Mouse (Mus musculus) kidney, adult 18-20 months (tissue): Measurements from ENCODE around the gene Ctbp2.

Experiments used
- DNase-seq: peaks from one replicate; pipeline ENCODE4 v3.0.0; 2021

Ctbp2 gene

DNA sequence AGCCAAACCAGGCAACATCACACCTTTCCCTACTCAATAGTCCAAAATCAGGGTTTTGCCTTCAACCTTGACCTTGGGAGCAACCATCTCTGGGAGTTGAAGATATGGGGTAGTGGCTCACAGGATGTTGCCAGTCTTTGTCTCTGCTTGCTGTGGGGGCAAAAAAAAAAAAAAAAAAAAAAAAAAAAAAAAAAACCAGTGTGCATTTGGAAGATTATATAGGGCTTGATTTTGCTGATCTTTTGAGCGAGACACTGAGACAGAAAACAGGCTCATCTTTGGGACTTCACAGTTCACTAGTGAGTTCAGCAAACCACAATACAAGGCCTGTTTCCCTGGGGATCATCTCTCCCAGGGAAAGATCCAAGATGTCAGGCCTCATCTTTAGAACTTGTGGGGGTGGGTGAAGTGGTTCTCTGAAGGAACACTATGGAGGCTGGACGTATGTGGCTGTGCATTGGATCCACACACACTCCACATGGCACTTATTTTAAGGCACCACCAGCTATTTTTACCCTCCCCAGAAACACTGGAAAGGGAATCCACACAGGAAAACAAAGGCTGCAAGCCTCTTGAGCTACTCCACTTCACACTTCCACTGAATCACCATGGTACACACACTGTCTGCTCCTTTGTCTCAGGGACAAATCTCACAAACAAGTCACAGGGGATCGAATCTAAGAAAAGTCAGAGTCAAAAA, 84.4 kb downstream of the Ctbp2 start:
- DNase-seq: no peak

DNA sequence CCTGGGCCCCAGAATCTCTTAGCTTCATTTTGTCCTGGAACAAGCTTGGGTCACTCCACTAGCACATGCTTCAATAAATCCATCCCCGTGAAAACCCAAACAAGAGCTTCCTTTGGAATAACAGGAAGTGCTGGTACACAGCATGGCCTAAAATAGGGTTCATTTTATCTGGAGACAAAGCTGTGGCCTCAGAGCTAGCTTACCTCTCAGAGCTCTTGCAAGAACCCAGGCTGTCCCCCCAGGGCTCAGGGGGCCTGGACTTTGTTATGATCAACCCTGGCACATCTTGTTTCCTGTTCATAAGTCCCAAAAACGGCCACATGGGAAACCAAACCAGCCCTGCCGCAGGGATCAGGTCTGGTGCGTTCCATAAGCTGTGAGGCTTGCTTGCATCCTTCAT, 86.5 kb downstream of the Ctbp2 start:
- DNase-seq: no peak

DNA sequence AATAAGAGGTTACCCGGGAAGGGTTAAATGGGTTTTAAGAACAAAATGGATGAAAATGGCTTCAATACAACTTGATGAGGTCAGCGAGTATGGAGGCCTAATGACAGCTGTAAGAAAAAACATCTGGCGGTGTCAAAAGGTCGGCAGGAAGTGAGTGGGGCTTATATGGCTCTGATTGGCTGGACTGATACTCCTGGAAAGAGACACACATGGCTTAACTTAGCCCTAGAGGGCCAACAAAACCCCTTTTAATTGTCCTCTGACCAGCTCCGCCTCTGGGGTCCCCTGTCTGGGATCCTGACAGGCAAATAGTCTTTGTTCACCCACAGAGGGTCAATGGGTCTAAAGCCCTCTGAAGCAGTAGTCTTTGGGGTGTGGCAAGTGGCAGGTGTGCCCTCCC, 86.9 kb downstream of the Ctbp2 start:
- peak; percentile 29 for DNase-seq

DNA sequence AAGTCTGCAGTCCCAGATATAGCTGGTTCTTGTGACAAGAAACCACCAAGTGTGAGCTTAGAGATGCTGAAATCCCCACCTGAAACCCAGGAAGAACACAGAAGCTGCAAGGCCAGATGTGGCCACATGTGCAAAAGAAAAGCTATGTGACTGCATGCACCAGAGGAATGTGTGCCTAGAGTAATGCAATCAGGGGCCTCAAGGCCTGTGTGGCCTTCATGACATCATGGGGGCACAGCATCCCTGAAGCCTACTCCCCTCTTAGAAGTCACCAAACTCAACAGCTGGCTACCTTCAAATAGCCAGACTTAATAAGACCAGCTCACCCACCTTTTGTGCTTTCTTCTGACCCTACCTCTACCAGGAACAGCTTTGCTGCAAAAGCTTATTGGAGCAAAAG, 88.3 kb downstream of the Ctbp2 start:
- no peak for DNase-seq

DNA sequence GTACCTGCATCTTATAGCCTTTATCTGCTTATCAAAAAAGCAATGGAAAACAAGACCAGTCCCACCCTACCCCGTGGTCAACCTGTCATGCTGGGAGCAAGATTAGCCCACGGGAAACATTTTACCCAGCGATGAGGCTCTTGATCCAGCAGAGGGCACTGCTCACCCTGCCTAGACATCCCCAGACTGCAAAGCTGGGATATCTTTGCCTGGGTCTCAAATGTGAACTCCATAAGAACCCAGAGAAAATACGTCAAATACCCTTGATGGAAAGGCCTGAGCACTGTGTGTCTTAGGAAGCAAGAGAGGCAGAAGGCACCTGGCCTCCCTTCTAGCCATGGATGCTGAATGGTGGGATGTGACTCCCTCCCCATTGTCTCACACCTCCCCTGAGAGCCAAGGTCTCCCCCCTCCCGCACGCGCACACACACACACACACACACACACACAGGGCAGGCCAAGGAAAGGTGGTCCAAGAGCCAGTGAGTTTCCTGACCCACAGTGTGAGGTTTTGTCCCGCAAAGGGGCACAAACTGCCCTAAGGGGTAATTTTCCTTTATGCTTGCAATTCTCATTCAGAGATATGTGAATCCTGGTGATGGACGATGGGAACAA, 91.5 kb downstream of the Ctbp2 start:
- DNase-seq: peak; percentile 72

DNA sequence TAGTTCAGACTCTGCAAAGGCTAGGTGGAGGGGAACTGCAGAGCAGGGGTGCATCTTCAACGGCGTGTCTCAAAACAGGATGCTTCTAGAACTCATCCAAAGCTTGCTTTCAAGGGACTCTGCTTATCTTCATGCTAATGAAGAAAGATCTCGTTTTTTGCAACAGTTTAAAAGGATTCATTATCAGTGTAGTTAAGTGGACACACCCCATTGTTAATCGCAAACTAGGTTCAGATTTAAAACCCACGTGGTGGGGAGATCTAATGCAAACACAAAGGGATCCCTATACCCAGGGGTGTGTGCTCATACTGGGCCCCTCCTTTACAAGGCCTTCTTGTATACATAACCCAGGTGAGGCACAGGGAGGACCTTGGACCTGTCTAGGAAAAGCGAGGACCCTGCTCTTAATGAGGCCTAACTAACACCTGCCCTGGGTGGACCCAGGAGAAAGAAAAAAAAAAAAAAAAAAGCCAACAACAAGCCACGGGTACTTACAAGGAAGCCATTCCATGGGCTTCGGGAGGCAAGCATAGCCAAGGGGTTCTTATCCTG, 94.6 kb downstream of the Ctbp2 start:
- no peak for DNase-seq

DNA sequence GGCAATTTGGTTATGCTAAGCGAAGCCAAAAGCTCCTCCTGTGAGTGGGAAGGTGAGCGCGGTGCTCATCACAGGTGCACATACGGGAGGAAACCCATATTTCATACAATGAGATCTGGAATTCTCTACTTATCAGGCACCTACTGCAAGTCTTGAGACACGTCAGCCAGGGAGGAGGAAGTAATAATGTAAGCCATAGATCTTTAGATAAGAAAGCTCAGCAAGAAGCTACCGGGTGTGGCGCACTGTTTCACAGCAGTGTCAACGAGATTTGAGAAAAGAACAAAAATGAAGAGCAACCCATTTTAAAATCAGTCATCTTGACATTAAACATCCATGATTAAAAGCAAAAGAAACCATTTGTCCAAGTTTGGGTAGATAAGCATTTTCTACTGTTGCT, 95.2 kb downstream of the Ctbp2 start:
- no peak for DNase-seq

DNA sequence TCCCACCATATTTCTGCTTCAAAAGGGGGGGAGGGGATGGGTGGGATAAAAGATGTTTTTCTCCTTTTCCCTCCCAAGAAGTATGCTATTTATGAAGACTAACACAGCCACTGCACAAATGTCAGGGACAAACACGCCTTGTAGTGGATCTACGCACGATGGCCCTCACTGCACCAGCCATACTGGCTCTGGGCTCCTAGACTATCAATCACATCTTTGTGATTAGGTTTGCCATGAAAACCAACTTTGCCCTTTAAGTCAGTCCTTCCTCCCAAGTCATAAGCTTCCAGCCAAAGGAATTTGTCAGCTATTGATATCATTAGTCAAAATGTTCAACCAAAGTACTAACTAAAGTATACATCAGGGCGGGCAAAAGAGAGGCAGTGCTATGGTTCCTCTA, 96.2 kb downstream of the Ctbp2 start:
- no peak for DNase-seq

DNA sequence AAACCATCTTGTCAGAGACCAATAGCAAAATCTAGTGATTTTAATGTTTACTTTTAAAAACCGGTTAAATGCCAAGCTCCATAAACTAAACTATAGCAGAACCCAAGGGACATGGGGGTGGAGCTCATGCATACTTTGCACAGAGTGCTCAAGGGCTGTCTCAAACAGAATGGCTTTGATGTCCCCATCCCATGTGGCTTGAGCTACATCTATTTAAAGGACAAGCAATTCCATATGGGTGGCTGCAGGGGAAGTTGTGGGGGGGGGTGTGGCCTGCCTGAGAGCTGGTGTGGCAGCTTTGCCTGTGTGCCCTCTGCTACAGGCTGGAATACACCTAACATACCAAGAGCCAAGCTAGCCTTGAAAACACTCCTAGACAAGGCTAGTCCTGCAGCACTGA, 99.5 kb downstream of the Ctbp2 start:
- no peak for DNase-seq

DNA sequence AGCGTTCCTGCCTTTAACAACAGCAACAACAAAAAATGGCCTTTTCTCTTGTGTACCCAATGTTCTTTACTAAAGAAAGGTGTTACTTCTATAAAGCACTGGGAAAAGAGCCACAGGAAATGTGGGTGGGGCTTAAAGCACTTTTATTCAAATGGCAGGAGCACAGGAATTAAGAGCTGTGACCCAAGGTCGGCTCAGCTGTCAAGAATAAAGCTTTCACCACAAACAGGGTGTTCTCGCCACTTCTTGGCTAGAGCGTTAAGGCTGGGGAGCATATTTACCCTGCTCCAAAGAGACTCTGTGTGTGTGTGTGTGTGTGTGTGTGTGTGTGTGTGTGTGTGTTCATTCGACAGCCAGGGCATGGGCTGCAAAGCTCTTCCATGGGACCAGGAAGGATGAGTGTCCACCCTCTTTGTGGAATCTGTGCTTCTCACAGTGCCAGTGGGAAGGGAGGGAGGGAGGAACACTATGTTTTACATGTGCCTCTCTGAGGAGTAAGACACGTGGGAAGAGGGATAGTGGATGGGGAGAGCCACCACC, 104.6 kb downstream of the Ctbp2 start:
- DNase-seq: peak; percentile 28

DNA sequence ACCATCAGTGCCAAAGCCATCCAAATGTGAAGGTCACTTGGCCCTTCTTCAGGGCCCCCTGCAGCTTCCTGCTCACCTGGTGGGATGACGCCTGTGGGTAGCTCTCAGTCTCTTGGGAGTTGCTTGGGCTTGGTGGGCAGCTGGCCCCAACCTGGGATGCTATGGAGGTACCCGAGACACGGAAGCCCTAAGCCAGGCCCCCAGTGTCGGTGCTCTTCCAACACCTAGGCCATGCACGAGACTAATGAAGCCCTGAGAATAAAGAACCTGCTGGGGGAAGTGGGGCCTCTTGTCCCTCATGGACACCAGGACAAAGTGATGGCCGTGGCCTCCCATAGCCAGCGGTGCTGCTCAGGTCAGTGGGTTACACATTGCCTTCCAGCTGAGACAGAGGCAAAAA, 105.2 kb downstream of the Ctbp2 start:
- DNase-seq: no peak

DNA sequence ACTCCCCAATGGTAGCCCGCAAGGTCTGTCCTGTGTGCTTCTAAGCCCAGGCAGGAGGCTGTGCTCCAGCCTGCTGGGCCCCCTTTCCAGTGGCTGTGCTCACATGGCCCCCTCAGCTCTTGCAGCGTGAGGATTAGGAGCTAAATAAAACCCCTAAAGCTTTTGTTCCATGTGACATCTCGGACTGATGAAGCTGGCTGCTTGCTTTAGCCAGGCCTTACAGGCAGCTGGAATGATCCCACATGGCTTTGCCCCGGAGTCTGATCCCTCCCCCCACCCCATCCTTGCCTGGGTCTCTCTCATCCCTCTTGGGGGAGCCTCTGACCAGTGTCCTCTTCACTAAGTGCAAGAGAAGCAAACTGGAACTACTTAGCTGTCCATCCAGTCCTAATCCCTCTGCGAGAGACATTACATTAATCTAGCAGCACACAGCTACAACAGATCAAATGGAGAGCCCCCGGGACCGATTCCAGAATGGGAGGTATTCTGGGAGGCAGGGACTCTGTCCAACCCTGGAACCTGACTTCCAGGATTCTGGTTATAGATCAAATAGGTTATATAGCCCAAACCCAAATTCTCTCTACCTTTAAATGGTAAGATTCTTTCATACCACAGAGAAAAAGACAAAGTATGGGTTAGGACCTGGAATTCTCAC, 108.6 kb downstream of the Ctbp2 start:
- DNase-seq: no peak

DNA sequence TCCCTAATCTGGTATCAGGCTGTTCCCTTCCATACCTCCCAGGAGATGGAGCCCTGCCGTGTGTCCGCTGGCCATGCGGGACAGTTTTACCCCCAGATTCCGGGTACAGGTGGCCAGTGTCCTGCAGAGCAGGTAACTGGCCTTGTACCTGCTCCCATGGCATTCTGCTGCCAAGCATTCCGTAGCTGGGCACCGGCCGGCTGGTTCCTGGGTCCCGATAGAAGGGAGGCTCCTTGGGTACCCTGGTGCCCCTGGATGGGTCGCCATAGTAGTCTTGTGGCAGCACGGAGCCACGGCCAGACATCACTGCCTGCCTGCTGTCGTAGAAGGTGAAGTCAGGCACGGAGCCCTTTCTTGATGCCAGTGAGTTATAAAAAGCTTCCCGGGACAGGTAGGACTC, 109.5 kb downstream of the Ctbp2 start:
- DNase-seq: no peak

DNA sequence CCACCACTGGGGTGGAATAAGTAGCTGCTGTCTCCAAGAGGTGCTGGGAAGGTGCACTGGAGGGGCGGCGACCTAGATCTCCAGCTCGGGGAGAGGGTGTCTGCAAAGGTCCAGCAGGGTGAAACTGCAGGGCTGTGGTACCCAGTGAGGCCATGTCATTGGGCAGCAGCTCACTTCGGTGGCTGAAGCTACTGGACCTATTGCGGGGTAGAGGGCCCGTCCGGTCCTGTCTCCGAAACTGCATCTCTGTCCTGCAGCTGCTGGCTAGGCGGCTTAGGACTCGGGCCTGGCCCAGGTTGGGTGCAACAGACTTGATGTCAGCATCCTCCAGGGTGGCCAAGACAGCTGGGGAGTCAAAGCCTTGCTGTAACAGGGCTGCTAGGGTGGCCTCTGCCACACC, 110.2 kb downstream of the Ctbp2 start:
- DNase-seq: no peak

DNA sequence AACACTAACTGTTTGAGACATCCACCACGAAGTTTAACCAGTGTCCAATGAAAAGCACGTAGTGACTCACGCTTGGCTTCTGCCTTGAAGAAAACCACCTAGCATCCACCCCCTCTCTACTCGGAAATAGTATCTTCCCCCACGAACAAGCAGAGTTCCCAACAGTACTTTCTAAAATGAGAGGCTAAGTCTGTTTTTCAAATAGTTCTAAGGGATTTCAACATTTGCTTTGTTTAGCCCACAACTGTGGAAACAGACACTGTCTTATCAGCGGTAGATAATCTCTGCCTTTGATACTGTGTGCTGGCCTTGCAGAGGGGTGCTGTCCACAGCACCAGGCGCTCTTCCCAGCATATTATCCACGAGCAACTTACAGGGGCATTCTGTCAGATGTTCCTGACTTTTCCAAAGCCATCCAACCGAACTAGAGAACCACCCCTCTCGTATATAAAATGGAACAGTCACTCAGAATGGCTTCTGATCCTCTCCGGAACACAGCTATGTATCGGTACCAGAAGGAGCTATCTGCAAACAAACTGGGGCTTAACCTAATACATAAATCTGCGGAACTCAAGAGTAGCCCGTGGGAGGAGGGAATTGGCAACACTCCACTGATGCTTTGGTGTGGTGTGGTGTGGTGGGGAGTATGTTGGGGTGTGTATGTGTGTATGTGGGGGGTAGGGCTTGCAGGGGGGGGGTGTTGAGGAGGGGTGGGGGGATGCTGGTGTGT, 111.4 kb downstream of the Ctbp2 start:
- no peak for DNase-seq

DNA sequence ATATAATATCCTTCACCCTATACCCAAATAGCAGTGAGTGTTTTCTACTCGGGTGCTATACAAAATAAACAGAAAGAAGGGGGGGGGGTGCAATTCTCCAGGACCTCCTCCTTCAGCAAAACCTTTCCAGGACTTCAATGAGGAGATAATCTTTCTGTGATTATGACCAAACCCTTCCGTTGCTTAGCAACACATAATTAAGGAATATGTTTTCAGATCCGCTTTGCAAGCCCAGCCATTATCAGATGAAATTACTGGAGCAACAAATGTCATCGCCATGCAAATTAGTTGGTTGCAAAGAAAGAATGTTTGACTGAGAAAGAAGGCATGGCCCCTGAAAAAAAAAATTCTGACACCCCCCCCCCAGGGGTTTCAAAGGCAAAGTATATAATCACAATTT, 112.5 kb downstream of the Ctbp2 start:
- DNase-seq: no peak

DNA sequence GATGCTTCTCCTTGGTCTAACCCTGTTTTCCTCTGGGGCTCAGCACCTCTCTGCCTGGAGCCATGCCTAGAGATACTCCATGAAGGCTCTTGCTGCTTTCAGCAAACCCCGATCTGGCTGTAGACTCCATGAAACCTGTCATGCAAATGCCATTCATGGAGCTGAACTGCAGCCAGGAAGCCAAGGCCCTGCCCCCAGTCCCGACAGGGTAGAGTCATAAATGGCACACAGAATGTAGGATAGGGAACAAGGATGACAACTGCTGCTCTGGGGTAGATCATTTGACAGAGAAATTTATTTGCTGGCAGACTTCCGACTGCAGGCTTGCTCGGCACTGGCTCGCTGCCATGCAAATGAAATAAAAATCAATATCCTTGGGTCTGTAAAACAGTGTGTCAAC, 113.0 kb downstream of the Ctbp2 start:
- DNase-seq: peak; percentile 35

DNA sequence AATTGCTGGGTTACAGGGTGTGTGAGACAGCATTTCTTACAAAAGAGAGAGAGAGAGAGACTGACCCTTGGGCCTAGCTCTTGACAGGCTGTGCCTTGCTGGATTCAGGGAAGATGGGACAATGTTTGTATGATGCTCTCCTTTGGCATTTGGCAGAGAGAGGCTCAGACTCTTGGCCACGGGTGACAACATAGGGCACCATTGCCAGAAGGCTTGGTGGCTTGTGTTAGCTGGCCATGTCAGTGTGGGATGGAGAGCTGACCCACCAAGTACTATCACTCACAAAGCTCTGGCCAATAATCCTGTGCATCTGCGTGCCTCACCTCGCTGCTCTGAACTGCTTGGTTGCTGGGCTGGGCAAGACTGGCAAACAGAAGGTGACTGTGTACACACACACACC, 113.7 kb downstream of the Ctbp2 start:
- DNase-seq: no peak

DNA sequence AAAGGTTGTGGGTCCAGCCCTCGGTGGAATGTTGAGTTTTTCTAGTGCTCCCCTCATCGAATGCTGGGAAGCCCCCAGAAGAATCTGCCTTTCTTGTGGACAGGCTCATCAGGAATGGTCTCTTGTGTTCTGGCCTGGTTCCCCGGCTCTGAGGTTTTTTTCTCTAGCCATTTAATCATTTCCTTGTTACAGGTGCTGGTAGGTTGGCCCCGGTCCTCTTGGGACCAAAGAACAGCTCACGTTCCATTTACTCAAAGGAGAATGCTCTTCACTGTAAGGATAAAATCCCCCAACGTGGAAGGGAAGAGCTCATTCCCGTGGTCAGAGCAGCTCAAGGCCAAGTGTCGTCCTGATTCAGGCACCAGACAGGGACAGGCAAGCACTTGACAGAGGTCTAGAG, 114.5 kb downstream of the Ctbp2 start:
- DNase-seq: peak; percentile 39

DNA sequence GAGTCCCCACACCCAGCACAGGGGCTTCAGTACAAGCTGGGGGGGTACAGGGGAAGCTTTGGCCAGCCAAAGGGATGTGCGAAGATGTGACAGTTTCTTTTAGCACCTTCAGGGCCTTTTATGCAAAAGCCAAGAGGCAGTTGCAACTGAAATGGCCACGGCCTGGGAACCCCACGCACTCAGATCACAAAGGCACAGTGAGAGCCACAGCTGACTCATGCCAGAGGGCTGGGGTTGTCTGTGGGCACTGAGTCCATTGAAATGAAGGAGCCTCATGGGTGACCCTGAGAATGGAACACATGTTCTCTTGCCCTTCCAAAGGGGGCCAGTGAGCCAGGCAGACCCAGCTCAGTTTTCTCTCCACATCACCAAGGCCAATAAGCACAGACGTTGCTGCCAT, 115.5 kb downstream of the Ctbp2 start:
- no peak for DNase-seq

DNA sequence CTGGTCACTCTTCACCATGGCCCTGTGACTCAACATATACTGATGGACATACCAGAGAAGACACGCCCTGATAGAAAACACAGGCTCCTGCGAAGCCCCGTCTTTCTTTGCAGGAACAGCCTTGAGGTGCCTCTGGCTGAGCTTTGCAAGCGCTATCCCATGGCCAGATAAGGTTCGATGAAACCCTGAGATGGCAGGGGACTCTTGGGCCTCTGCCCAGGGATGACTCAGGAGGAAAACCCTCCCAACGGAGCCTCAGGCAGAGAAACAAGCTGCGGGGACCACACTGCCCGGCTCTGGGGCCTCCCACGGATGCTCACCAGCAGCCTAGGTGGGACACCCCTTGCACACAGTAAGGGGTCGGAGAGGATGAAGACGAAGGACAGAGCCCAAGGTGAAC, 116.8 kb downstream of the Ctbp2 start:
- peak; percentile 25 for DNase-seq

DNA sequence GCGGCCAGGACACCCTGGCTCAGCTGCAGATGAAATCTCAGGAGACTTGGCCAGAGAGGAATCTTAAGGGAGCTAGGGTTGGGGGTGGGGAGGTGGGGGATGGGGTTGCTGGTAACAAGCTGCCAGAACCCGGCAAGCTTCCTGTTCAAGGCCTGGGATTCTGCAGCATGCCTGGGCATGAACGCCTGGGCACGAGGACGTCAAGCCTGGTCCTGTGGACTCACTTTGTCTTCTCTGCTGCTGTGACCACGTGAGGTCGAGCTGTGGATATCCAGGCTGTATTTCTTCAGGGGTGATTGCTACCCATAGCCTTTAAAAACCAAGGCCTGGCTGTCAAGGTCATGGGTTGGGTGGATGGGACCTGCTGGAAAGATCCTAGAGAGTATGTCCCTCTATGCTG, 118.4 kb downstream of the Ctbp2 start:
- no peak for DNase-seq

DNA sequence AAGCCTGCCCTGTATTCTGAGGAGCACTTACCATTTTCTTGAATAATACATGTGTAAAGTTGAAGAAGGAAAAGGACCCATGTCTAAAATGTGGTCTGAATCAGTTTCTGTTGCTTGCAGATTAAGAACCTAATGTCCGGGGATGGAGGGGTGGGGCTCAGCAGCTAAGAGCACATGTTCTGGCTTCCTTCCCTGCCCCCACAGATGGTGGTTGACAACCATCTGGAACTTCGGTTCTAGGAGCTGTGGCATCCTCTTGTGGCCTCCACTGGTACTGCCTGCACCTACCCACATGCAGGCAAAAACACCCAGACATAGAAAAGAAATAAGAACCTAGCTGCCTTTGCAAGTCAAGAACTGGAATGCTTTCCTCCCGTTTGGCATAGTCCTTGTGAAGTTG, 120.7 kb downstream of the Ctbp2 start:
- DNase-seq: peak; percentile 79
